13 mouse cellular contexts compared by ENCODE assay signal in genomic region chr8:96983103-96983502, GRCm38 (mm10).
"Had no signal": no experiment of that assay in that cellular context is flagged by ENCODE, and none has a peak within 500 bp of the region (broad histone marks: within the 10 kb centered on the region; RNA-seq: fewer than 3 reads in every experiment).

No protein-coding gene starts in this region.

- H3K4me3 ChIP-seq: intestine, embryonic 15.5 days; left cerebral cortex, adult 2 months; limb, embryonic 15.5 days; liver, embryonic 12.5 days; megakaryocyte, embryonic 14.5 days; midbrain, embryonic 15.5 days; neural tube, embryonic 12.5 days had no signal

- DNase-seq: lung, embryonic 14.5 days; lung, postnatal 10 days; lung, postnatal 4 days; right cerebral cortex, postnatal 25 days; thymus, postnatal 36 days had no signal

- H3K9me3 ChIP-seq: intestine, embryonic 15.5 days; limb, embryonic 15.5 days; liver, embryonic 12.5 days; megakaryocyte, embryonic 14.5 days; midbrain, embryonic 15.5 days; neural tube, embryonic 12.5 days had no signal

- H3K36me3 ChIP-seq: intestine, embryonic 15.5 days; limb, embryonic 15.5 days; liver, embryonic 12.5 days; midbrain, embryonic 15.5 days; neural tube, embryonic 12.5 days had no signal

- H3K27ac ChIP-seq: intestine, embryonic 15.5 days; left cerebral cortex, adult 2 months; limb, embryonic 15.5 days; liver, embryonic 12.5 days; midbrain, embryonic 15.5 days; neural tube, embryonic 12.5 days had no signal

- H3K9ac ChIP-seq: intestine, embryonic 15.5 days; limb, embryonic 15.5 days; liver, embryonic 12.5 days; lung, embryonic 14.5 days; midbrain, embryonic 15.5 days; neural tube, embryonic 12.5 days had no signal

- H3K27me3 ChIP-seq: intestine, embryonic 15.5 days; limb, embryonic 15.5 days; liver, embryonic 12.5 days; megakaryocyte, embryonic 14.5 days; midbrain, embryonic 15.5 days; neural tube, embryonic 12.5 days had no signal

- H3K4me1 ChIP-seq: intestine, embryonic 15.5 days; limb, embryonic 15.5 days; liver, embryonic 12.5 days; megakaryocyte, embryonic 14.5 days; midbrain, embryonic 15.5 days; neural tube, embryonic 12.5 days had no signal

- ATAC-seq: intestine, embryonic 15.5 days; liver, embryonic 12.5 days; midbrain, embryonic 15.5 days had no signal

- H3K4me2 ChIP-seq: intestine, embryonic 15.5 days; limb, embryonic 15.5 days; liver, embryonic 12.5 days; lung, embryonic 14.5 days; midbrain, embryonic 11.5 days; midbrain, embryonic 15.5 days; neural tube, embryonic 12.5 days had no signal
